Mouse (Mus musculus) natural killer cell, adult 2 months (primary cell): ENCODE data around the gene Slc38a7.
"Not testable (repeated sequence)": the region's sequence is repeated elsewhere in the genome, so short reads cannot be mapped to it uniquely, and the experiment has no call there.

Experiments used
- DNase-seq, 2 experiments: peaks; one replicate each; pipeline ENCODE4 v3.0.0; 2022; ENCODE audit warnings: low spot score in 2 of 2

Gene Slc38a7

GRCm38 (mm10) chr8:95853102-95853843, at the start of gene Slc38a7:
Slc38a7 (minus strand) TSS chr8:95853539.
- DNase-seq, result peak; percentile 66 to 78

GRCm38 (mm10) chr8:95901864-95902263, 48.5 kb upstream of the Slc38a7 start:
- DNase-seq, result no peak

GRCm38 (mm10) chr8:95893701-95894100, 40.4 kb upstream of the Slc38a7 start:
- no peak for DNase-seq

GRCm38 (mm10) chr8:95888285-95889136, 35.2 kb upstream of the Slc38a7 start, which contains the start of gene Got2:
Got2 (minus strand) TSS chr8:95888547.
- peak; percentile 85 to 91 for DNase-seq

GRCm38 (mm10) chr8:95887578-95888284, 34.4 kb upstream of the Slc38a7 start:
- DNase-seq, result peak; percentile 40 to 51

GRCm38 (mm10) chr8:95886647-95887577, 33.6 kb upstream of the Slc38a7 start:
- peak in 1 of 2 experiments; percentile 12 for DNase-seq

GRCm38 (mm10) chr8:95885966-95886365, 32.6 kb upstream of the Slc38a7 start:
- DNase-seq, result no peak

- DNase-seq, result no peak
These were observed 32.0 kb upstream of the Slc38a7 start for GRCm38 (mm10) chr8:95885271-95885841.

GRCm38 (mm10) chr8:95884491-95884890, 31.2 kb upstream of the Slc38a7 start:
- DNase-seq, result no peak

GRCm38 (mm10) chr8:95882191-95882590, 28.9 kb upstream of the Slc38a7 start:
- DNase-seq, result no peak

- DNase-seq, result no peak
These were observed 28.2 kb upstream of the Slc38a7 start for GRCm38 (mm10) chr8:95881576-95881975.

GRCm38 (mm10) chr8:95879823-95880222, 26.5 kb upstream of the Slc38a7 start:
- DNase-seq, result no peak

GRCm38 (mm10) chr8:95878176-95878962, 25.0 kb upstream of the Slc38a7 start:
- peak in 1 of 2 experiments; percentile 3 for DNase-seq

- DNase-seq, result no peak
These were observed 21.9 kb upstream of the Slc38a7 start for GRCm38 (mm10) chr8:95875270-95875669.

GRCm38 (mm10) chr8:95871690-95872089, 18.4 kb upstream of the Slc38a7 start:
- DNase-seq, result no peak

GRCm38 (mm10) chr8:95864851-95865250, 11.5 kb upstream of the Slc38a7 start:
- DNase-seq, result not testable (repeated sequence)

- not testable (repeated sequence) for DNase-seq
These were observed 10.6 kb upstream of the Slc38a7 start for GRCm38 (mm10) chr8:95863761-95864440.

- DNase-seq, result no peak
These were observed 835 bp upstream of the Slc38a7 start for GRCm38 (mm10) chr8:95854174-95854573.

GRCm38 (mm10) chr8:95852290-95852689, 1.0 kb downstream of the Slc38a7 start:
- no peak for DNase-seq
